Mouse (Mus musculus) neural tube, embryonic 14.5 days (tissue): ENCODE results near the gene Tex52. TPM values are rescaled to one million over a fixed set of nuclear protein-coding genes. Genes with fewer than 3 reads are reported as not detected.
A peak's percentile ranks its signal among the peaks of the same experiment; 100 is the strongest.

Experiments used
- ATAC-seq: fragments of 200-750 bp; cut with Nextera tagmentation; 2 replicates; pipeline ENCODE4 v1.8.0; 2017; ENCODE audit warnings: low read depth, mild to moderate bottlenecking, moderate TSS enrichment, moderate library complexity
- H3K27ac ChIP-seq: fragments of 300-500 bp; sonication (generic); 2 replicates; pipeline ENCODE4 v1.5.1; 2014; ENCODE audit warnings: low read depth, mild to moderate bottlenecking, control low read depth, low read length, moderate library complexity, mixed read lengths
- H3K27me3 ChIP-seq: fragments of 300-500 bp; sonication (generic); 2 replicates; pipeline ENCODE4 v1.6.1; 2014; ENCODE audit warnings: low read length; ENCODE audit not compliant: control insufficient read depth, insufficient read depth
- H3K36me3 ChIP-seq: fragments of 300-500 bp; sonication (generic); 2 replicates; pipeline ENCODE4 v1.6.1; 2014; ENCODE audit warnings: low read length, mixed read lengths; ENCODE audit not compliant: control insufficient read depth, insufficient read depth
- H3K4me1 ChIP-seq: fragments of 300-500 bp; sonication (generic); 2 replicates; pipeline ENCODE4 v1.6.1; 2014; ENCODE audit warnings: low read length; ENCODE audit not compliant: control insufficient read depth, insufficient read depth
- H3K4me2 ChIP-seq: fragments of 300-500 bp; sonication (generic); 2 replicates; pipeline ENCODE4 v1.6.1; 2014; ENCODE audit warnings: mild to moderate bottlenecking, low read depth, low read length, control low read depth
- H3K4me3 ChIP-seq: fragments of 300-500 bp; sonication (generic); 2 replicates; pipeline ENCODE4 v1.5.1; 2014; ENCODE audit warnings: low read depth, low read length, control low read depth, mixed read lengths
- H3K9ac ChIP-seq: fragments of 300-500 bp; sonication (generic); replicated peaks from 2 replicates; pipeline ENCODE4 v1.6.1; 2014; ENCODE audit warnings: low read depth, mild to moderate bottlenecking, control low read depth, low read length, mixed read lengths
- H3K9me3 ChIP-seq: fragments of 300-500 bp; sonication (generic); 2 replicates; pipeline ENCODE4 v1.6.1; 2016; ENCODE audit warnings: low read length; ENCODE audit not compliant: control insufficient read depth
- WGBS: fragments of 180-500 bp; shearing (Covaris S2); extraction: QIAGEN DNeasy Blood & Tissue Kit; methylation state at CpG from one replicate; pipeline ENCODE4 v1.1.7; 2014; 5-methylcytosine and 5-hydroxymethylcytosine counted together
- polyA plus RNA-seq: library from polyadenylated mRNA; unstranded; fragments of >200 nt; fragmentation: Nextera tagmentation; extraction: Ambion mirVana; gene quantifications from 2 replicates; pipeline ENCODE4 v1.2.1, GENCODE M21; 2014

The Tex52 gene
- polyA plus RNA-seq, 1 experiment from 2014 or later: 0.19 TPM

DNA sequence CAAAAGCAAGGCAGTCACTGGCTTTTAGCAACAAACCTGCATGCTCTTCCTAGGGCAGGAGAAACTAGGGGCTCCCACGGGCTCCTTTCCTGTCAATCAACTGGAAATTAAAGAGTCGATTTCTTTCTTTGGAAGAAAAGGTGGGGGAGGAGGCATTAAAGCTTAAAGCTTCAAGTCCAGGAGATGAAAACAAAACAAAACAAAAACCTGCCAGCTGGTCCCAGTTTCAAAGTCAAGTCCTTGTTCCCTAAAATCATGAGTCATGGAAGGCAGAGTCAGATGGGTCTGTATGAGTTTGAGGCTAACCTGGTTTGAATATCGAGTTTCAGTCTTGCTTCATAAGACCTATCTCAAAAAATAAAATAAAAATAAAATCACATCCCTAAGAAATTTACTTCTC is 21.1 kb upstream of the Tex52 start:
- no peak for ATAC-seq
- Histone ChIP-seq H3K9ac (no peak overlapping the region), H3K36me3 (peaks cover 4% of the 10 kb centered on the region; the same call in 1 of the 2 replicates)

DNA sequence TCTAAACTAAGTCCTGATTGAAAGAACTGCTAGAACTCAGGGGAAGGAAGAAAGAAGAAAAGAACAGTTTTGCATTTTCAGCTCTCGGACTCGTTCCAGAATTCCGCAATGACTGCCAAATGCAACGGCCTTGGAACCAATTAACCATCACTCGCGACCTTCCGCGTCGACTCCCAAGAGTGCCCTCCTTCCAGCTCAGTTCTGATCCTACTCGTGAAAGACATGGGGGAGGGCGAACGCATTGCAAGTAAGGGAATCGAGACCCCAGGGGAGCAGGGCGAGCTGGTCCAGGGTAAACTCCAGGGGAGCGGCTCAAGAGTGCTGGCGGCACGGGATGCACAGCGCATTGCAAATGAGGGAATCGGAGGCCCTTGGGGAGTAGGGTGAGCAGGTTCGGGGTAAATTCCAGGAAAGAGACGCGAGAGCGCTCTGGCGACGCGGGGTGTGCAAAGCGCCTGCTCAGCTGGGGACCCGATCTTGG is 20.0 kb upstream of the Tex52 start:
- Histone ChIP-seq H3K36me3 (peaks cover 4% of the 10 kb centered on the region; the same call in 1 of the 2 replicates), H3K27me3 (no peaks in the 10 kb centered on the region), H3K4me3 (peak overlapping the region; percentile 74), H3K27ac (peak overlapping the region; percentile 91), H3K9me3 (no peaks in the 10 kb centered on the region), H3K4me1 (peaks cover 6% of the 10 kb centered on the region), H3K4me2 (peak overlapping the region; percentile 53), H3K9ac (peak overlapping the region; percentile 74)
- under 1% methylated on average over 27 of the region's 28 CpGs for WGBS
- ATAC-seq: peak; percentile 77

More for the DNA sequence above, 21.1 kb upstream of the Tex52 start:
- peaks cover 9% of the 10 kb centered on the region for H3K4me1 ChIP-seq
- no peak overlapping the region for H3K4me3 ChIP-seq
- H3K4me2 ChIP-seq: peak overlapping the region; percentile 53
- 63% methylated on average over 3 of the region's 3 CpGs for WGBS
- no peak overlapping the region for H3K27ac ChIP-seq
- no peaks in the 10 kb centered on the region for H3K27me3 ChIP-seq
- no peaks in the 10 kb centered on the region for H3K9me3 ChIP-seq

DNA sequence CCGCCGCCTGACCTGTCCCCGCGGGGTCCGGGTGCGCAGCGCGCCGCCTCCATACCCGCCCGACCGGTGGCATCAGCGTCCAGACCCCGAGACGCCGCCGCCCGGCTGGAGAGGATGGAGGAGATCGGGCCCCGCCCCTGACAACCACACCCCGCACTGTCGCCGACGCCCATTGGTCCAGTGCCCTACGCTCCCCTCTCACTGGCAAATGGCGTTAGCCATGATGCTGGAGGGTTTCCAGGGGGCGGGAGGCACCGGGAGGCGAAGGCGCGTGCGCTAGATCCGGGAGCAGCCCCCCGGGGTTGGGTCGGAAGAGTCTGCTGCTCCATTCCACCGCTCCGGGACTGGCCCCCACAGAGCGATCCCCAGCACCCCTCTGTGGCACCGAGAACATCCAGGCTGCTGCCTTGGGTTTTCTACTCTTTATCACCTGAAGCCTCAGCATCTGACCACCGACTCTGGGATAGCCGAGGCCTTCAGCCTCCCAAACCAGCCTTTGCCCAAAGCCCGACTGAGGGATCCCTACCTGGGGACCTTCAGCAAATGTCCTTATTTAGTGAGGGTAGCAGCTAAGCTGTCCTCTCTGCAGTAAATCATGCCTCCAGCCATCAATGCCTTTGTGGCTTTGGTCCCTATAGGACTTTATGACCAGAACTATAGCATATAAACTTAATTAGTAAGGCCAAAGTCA is 19.4 kb upstream of the Tex52 start, which contains the start of gene Tulp3:
Tulp3 (minus strand) TSS at position 126 of the 691 bp plus-strand sequence.
- Histone ChIP-seq H3K9ac (peak within 1 kb of the TSS; percentile 74), H3K9me3 (no peaks in the 10 kb centered on the region), H3K4me2 (peak within 1 kb of the TSS; percentile 70), H3K36me3 (peaks cover under 1% of the 10 kb centered on the region; the same call in 1 of the 2 replicates), H3K27me3 (no peaks in the 10 kb centered on the region), H3K4me1 (peaks cover 6% of the 10 kb centered on the region), H3K4me3 (peak within 1 kb of the TSS; percentile 74), H3K27ac (peak within 1 kb of the TSS; percentile 91)
- 1% methylated on average over 26 of the region's 42 CpGs for WGBS
- peak; percentile 99 for ATAC-seq

DNA sequence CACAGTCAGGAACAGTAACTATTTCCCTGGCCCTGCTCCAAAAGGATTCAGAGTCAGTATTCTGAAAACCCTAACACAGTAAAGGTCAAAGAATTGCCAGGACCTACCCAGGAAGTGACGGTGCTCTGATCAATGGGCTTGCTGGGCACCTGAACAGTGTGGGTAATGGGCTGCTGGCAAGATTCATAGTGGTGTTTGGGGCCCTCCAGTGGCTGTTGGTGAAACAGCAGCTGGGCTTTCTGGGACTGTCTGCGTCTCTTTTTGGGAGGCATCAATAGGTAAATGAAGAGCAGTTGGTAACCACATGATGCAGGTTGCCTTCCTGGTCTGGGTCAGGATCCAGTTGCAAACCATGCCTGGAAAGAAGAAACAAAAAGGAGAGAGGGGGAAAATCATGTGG is 16.3 kb upstream of the Tex52 start:
- H3K4me2 ChIP-seq: no peak overlapping the region
- H3K9ac ChIP-seq: no peak overlapping the region
- WGBS: 2% methylated on average over 2 of the region's 2 CpGs
- H3K27ac ChIP-seq: no peak overlapping the region
- H3K4me1 ChIP-seq: peaks cover 18% of the 10 kb centered on the region
- no peak for ATAC-seq
- no peaks in the 10 kb centered on the region for H3K27me3 ChIP-seq
- H3K36me3 ChIP-seq: no peaks in the 10 kb centered on the region
- no peak overlapping the region for H3K4me3 ChIP-seq
- no peaks in the 10 kb centered on the region for H3K9me3 ChIP-seq

DNA sequence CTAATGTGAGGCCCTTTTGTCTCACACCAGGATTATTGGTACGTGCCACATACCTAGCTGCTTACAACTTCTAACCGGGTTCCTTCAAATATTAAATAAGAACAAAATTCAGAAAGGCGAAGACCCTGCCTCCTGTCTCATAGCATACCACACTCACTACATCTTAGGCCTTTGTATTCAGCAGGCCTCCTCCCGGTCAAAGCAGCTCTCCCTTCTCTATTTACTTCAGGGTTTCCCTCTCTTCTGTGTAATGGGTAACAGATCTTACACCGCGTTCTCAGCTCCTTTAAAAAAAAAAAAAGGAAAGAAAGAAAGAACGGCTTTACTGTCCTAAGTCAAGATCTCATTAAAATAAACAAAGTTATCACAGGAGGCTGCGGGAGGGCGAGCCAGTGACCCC is 13.4 kb upstream of the Tex52 start:
- H3K27ac ChIP-seq: peak overlapping the region; percentile 86
- peak overlapping the region; percentile 89 for H3K4me3 ChIP-seq
- H3K27me3 ChIP-seq: no peaks in the 10 kb centered on the region
- WGBS: 18% methylated on average over 9 of the region's 9 CpGs
- peak overlapping the region; percentile 78 for H3K9ac ChIP-seq
- no peaks in the 10 kb centered on the region for H3K9me3 ChIP-seq
- ATAC-seq: no peak
- H3K4me2 ChIP-seq: peak overlapping the region; percentile 98
- peaks cover 13% of the 10 kb centered on the region for H3K4me1 ChIP-seq
- H3K36me3 ChIP-seq: no peaks in the 10 kb centered on the region

DNA sequence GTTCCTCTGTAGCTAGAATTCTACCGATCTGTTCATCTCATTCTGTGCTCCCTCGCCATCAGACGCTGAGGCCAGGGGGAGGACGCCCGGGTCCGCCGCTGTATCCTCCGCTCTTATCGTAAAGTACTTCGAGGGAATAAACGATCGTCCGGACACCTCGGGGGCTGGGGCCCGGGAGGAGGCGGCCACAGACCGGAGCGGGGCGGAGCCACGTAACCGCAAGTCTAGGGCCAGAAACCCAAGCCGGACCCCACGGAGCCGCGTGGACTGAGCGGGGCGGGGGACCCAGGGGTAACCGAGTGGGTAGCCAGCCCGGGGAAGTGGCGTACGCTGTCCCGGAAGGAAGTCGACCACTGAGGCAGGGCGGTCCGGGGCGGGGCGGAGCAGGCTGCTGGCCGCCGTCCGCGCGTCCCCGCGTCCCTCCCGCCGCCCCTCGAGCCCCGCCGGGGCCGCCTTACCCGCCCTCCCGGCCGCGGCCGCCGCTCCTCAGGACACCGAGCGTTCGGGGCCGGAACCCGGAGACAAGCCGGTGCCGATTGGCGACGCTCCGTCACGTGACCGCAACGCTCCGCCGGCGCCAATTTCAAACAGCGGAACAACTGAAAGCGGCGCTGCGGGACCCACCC is 12.8 kb upstream of the Tex52 start, which contains the start of the genes Rhno1 and Foxm1:
Rhno1 (minus strand) TSS at position 531 of the 626 bp plus-strand sequence.
Foxm1 (plus strand) TSS at position 587 of the 626 bp plus-strand sequence.
- no peaks in the 10 kb centered on the region for H3K36me3 ChIP-seq
- peak; percentile 90 for ATAC-seq
- peak within 1 kb of the TSS; percentile 89 for H3K4me3 ChIP-seq
- WGBS: under 1% methylated on average over 62 of the region's 76 CpGs
- no peaks in the 10 kb centered on the region for H3K27me3 ChIP-seq
- no peaks in the 10 kb centered on the region for H3K9me3 ChIP-seq
- H3K27ac ChIP-seq: peak within 1 kb of the TSS; percentile 86
- H3K4me2 ChIP-seq: peak within 1 kb of the TSS; percentile 98
- peak within 1 kb of the TSS; percentile 78 for H3K9ac ChIP-seq
- peaks cover 13% of the 10 kb centered on the region for H3K4me1 ChIP-seq

DNA sequence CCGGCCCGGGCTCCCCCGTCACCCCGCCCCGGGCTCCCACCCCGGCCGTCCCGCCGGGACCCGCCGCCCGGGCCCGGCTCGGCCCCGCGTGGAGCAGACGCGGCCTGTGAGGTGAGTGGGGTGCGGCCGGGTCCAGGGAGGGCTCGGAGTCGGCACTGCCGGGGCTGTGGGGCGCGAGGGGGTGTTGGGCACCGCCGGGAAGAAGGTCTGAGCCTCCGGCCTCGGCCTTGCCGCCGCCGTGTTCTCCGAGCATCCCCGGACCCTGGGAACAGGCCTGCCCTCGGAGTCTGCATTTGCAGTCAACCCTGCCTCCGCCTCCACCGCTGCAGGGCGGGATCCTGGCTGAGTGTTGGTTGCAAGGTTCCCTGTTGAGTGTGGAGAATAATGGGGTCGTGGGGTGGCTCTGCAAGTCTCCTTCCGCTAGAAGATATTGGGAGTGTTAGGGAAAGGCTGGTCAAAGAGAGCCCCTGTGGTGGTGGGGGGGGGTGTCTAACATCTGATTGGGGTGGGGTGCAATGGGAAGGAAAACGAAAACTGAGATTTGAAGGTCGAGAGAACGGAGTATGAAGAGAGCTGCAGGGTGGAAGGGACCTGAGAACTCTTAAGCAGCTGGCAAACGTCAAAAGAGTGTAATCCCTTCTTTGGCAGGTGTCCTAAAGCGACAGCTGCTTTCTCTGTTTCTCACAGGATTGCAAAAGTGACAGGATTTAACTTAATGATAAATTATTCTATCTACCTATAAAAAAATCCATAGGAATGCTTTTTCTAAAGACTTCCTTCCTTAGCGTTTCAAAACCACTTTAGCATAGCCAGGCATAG is 12.0 kb upstream of the Tex52 start:
- peak overlapping the region; percentile 98 for H3K4me2 ChIP-seq
- ATAC-seq: peak; percentile 73
- H3K4me3 ChIP-seq: peak overlapping the region; percentile 89
- peaks cover 13% of the 10 kb centered on the region for H3K4me1 ChIP-seq
- H3K36me3 ChIP-seq: no peaks in the 10 kb centered on the region
- H3K27me3 ChIP-seq: no peaks in the 10 kb centered on the region
- peak overlapping the region; percentile 78 for H3K9ac ChIP-seq
- 2% methylated on average over 42 of the region's 46 CpGs for WGBS
- no peaks in the 10 kb centered on the region for H3K9me3 ChIP-seq
- peak overlapping the region; percentile 86 for H3K27ac ChIP-seq

DNA sequence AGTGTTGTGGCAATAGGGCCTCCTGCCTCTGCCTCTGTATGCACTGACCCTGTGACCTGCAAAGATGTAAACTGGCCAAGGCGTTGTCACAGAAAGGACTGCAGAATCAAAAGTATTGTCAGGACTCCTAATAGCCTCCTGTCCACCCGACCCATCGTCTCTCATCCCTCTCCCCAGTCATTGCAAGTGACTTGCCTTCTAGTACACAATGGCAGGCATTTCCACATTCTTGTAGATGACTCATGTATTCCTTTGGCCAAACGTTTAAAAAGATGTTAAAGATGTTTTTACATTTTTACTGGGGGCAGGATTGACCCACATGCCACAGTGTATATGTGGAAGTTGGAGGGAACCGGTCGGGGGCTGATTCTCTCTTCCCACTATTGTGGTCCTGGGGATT is 10.5 kb upstream of the Tex52 start:
- no peak overlapping the region for H3K9ac ChIP-seq
- no peak overlapping the region for H3K27ac ChIP-seq
- H3K4me3 ChIP-seq: no peak overlapping the region
- H3K27me3 ChIP-seq: no peaks in the 10 kb centered on the region
- no peak for ATAC-seq
- H3K36me3 ChIP-seq: no peaks in the 10 kb centered on the region
- no peaks in the 10 kb centered on the region for H3K9me3 ChIP-seq
- 66% methylated on average over 6 of the region's 6 CpGs for WGBS
- H3K4me1 ChIP-seq: peaks cover 13% of the 10 kb centered on the region
- no peak overlapping the region for H3K4me2 ChIP-seq
